Mouse (Mus musculus) lung, embryonic 14.5 days (tissue): ENCODE measurements at regions not wholly inside any gene's neighbourhood (a gene's known extent, or its start where the extent isn't known, plus 50 kb on each side); places are given as distances from the start of the nearest gene placed in this dataset.
"Not testable (repeated sequence)": the region's sequence is repeated elsewhere in the genome, so short reads cannot be mapped to it uniquely, and the experiment has no call there.

Experiments used
- ATAC-seq: fragments of 200-750 bp; cut with Nextera tagmentation; 2 replicates; pipeline ENCODE4 v1.8.0; 2017; ENCODE audit warnings: mild to moderate bottlenecking, moderate TSS enrichment, moderate library complexity; ENCODE audit not compliant: insufficient read depth
- DNase-seq: peaks from one replicate; pipeline ENCODE4 v3.0.0-alpha.2; 2015
- H3K27ac ChIP-seq: fragments of 300-500 bp; sonication (generic); 2 replicates; pipeline ENCODE4 v1.5.1; 2014; ENCODE audit warnings: low read depth, mild to moderate bottlenecking, moderate library complexity
- H3K27me3 ChIP-seq: fragments of 300-500 bp; sonication (generic); 2 replicates; pipeline ENCODE4 v1.6.1; 2014; ENCODE audit warnings: low read length, control low read depth; ENCODE audit not compliant: insufficient read depth
- H3K36me3 ChIP-seq: fragments of 300-500 bp; sonication (generic); 2 replicates; pipeline ENCODE4 v1.6.1; 2014; ENCODE audit warnings: control low read depth; ENCODE audit not compliant: insufficient read depth
- H3K4me1 ChIP-seq: fragments of 300-500 bp; sonication (generic); 2 replicates; pipeline ENCODE4 v1.6.1; 2014; ENCODE audit warnings: antibody characterized with exemption, control low read depth; ENCODE audit not compliant: insufficient read depth
- H3K4me2 ChIP-seq: fragments of 300-500 bp; sonication (generic); 2 replicates; pipeline ENCODE4 v1.6.1; 2014; ENCODE audit warnings: mild to moderate bottlenecking
- H3K4me3 ChIP-seq: fragments of 300-500 bp; sonication (generic); 2 replicates; pipeline ENCODE4 v1.5.1; 2014; ENCODE audit warnings: low read depth, low read length
- H3K9ac ChIP-seq: fragments of 300-500 bp; sonication (generic); 2 replicates; pipeline ENCODE4 v1.6.1; 2014
- H3K9me3 ChIP-seq: fragments of 300-500 bp; sonication (generic); 2 replicates; pipeline ENCODE4 v1.6.1; 2016; ENCODE audit warnings: low read depth, low read length, control low read depth
- CTCF ChIP-seq: IDR thresholded peaks from 2 replicates; pipeline ENCODE4 v1.5.1; 2016; ENCODE audit warnings: antibody characterized with exemption, low read depth
- WGBS: fragments of 180-500 bp; shearing (Covaris S2); extraction: QIAGEN DNeasy Blood & Tissue Kit; methylation state at CpG from one replicate; pipeline ENCODE4 v1.1.7; 2014; 5-methylcytosine and 5-hydroxymethylcytosine counted together

DNA sequence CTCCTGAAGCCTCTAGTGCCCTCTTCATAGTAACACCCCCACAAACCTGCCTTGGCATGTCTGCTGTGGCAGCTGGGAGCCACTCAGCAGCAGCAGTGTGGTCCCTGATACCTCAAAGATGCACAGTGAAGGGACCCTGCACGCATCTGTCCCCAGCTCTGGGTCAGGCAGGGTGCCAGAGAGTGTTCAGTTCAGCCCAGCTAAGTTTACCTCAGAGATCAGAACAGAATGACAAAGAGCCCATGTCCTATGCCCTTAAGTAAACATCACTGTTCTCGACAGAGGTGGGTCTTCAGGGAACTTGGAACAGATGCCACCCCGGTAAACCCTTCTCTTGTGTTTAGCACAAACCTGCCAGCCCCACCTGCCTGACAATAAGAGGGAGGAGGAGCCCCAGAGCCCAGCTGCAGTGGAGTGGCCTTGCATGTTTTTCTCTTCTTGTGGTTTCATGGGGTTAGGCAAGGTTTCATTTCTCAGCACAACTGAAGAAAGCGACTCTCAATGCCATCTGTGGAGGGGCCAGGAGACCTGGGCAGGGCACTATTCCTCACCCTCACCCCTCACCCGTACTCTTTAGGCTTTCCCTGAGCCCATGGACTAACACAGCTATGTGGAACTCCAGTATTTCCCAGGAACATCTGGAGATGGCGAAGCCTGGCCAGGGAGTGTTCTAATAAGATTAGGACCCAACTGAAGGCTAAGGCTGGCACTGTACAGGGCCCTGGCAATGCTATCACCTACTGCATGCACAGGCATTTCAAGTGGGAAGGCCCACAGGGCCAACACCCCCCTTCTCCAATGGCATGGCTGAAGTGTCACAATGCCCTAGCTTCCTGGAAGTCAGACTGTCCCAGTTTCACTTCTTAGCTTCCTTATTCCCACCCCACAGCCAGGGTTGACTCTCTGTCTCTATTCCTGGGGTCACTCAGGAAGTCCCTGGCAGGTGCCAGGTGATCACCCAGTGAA lies 60.6 kb upstream of the Klf13 start:
- ATAC-seq (peak; percentile 28; the same call in 1 of the 2 replicates), DNase-seq (no peak)
- no peak overlapping the region for H3K4me3 ChIP-seq
- no peak overlapping the region for H3K4me2 ChIP-seq
- H3K36me3 ChIP-seq: no peaks in the 10 kb centered on the region
- no peak overlapping the region for H3K9ac ChIP-seq
- no peaks in the 10 kb centered on the region for H3K9me3 ChIP-seq
- WGBS: 41% methylated on average over 6 of the region's 6 CpGs
- no peak for TF ChIP-seq CTCF
- H3K27ac ChIP-seq: no peak overlapping the region
- H3K27me3 ChIP-seq: no peaks in the 10 kb centered on the region
- H3K4me1 ChIP-seq: 0 out of 2 replicates have a peak, but pooled peaks cover 6% of the 10 kb centered on the region

DNA sequence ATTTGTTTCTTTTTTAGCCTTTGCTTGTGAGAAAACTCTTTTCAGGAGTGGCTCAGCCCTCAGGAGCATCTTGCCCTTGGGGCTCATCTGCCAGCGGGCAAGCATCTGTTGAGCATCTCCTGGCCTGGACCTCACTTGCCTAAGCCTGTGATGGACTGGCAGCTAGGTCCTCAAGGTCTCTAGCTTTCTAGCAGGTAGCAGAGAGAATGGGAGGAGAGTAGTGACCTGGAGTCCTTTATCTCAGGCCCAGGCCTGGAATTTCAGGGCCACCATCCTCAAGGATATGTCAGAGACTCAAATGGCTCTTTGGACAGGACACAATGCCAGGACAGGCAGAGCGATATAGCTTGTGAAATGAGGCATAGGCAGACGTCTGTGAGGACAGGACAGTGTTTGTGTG lies 59.3 kb upstream of the Klf13 start:
- no peaks in the 10 kb centered on the region for H3K27me3 ChIP-seq
- no peak overlapping the region for H3K9ac ChIP-seq
- no peak for TF ChIP-seq CTCF
- 72% methylated on average over 3 of the region's 3 CpGs for WGBS
- H3K9me3 ChIP-seq: no peaks in the 10 kb centered on the region
- H3K27ac ChIP-seq: no peak overlapping the region
- H3K4me3 ChIP-seq: no peak overlapping the region
- H3K36me3 ChIP-seq: no peaks in the 10 kb centered on the region
- no peak for ATAC-seq
- 0 out of 2 replicates have a peak, but pooled peaks cover 6% of the 10 kb centered on the region for H3K4me1 ChIP-seq
- no peak for DNase-seq
- no peak overlapping the region for H3K4me2 ChIP-seq

DNA sequence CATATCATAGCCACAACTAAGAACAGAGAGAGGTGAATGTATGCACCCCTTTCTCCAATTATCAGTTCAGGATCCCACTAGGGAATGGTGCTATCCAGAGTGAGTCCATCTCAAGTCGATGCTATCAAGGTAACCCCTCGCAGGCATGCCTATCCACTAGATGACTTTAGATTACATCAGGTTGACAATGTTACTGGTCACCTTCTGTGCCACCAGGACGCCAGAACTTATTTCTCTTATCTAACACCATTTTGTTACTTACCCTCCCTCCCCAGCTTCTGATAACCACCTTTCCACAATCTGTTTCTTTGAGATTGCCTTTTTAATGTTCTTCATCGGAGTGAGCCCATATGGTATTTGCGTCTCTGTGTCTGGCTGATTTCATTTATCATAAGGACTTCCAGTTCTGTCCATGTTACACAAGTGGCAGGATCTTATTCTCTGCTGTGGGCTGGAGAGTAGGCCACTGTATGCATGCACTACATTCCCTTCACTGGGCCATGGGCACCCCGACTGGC lies 57.9 kb upstream of the Klf13 start:
- Histone ChIP-seq H3K36me3 (no peaks in the 10 kb centered on the region), H3K4me2 (no peak overlapping the region), H3K9me3 (no peaks in the 10 kb centered on the region), H3K4me1 (0 out of 2 replicates have a peak, but pooled peaks cover 6% of the 10 kb centered on the region), H3K4me3 (no peak overlapping the region), H3K27me3 (no peaks in the 10 kb centered on the region), H3K27ac (no peak overlapping the region), H3K9ac (no peak overlapping the region)
- TF ChIP-seq CTCF: no peak
- 76% methylated on average over 6 of the region's 6 CpGs for WGBS
- DNase-seq (no peak), ATAC-seq (no peak)

DNA sequence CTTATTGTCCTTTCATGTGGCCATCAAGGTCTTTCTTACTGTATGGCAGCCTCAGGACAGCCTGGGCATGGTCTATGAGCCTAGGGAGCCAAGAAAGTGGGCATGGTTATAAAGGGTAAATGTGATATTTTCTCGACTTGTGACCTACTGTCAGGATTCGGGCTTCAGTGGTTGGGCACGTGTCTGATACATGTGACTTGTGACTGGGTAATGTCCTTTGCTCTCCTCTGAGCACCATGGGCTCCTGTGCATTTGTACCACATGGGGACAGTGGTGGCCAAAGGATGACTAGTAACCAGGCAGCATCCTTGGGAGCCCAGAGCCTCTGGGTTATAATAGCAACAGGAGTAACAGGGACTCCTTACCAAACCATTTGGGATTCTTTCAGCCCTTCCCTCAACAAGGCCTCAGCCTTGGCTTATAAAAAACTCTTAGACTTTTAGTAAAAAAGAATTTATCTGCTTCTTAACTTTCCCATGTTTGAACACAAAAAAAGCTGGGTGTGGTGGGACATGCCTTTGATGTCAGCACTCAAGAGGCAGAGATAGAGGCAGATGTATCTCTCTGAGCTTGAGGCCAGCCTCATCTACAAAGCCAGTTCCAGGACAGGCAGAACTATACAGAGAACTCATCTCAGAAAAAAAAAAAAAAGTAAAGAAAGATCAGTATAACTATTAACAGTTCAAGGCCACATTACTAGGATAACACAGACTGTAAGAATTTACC lies 56.7 kb upstream of the Klf13 start:
- WGBS: 86% methylated on average over 3 of the region's 3 CpGs
- H3K4me2 ChIP-seq: no peak overlapping the region
- H3K9ac ChIP-seq: no peak overlapping the region
- no peaks in the 10 kb centered on the region for H3K36me3 ChIP-seq
- no peak for TF ChIP-seq CTCF
- ATAC-seq (no peak), DNase-seq (no peak)
- H3K27me3 ChIP-seq: no peaks in the 10 kb centered on the region
- H3K9me3 ChIP-seq: no peaks in the 10 kb centered on the region
- no peak overlapping the region for H3K27ac ChIP-seq
- no peak overlapping the region for H3K4me3 ChIP-seq
- H3K4me1 ChIP-seq: 0 out of 2 replicates have a peak, but pooled peaks cover 6% of the 10 kb centered on the region

DNA sequence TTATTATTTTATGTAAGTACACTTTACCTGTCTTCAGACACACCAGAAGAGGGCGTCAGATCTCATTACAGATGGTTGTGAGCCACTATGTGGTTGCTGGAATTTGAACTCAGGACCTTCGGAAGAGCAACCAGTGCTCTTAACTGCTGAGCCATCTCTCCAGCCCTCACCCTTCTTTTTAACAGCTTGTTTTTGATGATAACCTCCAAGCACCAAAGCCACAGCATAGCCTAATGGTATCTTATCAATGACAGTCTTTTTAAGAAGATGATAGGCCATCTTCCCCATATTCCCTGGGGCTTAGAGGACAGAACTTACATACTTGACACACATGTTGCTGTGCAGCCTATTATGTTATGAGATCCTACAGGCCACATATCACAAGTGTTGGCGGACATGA lies 56.1 kb upstream of the Klf13 start:
- 68% methylated on average over 3 of the region's 3 CpGs for WGBS
- not testable (repeated sequence) for H3K4me2 ChIP-seq, H3K27ac ChIP-seq, H3K4me1 ChIP-seq, H3K9ac ChIP-seq, H3K4me3 ChIP-seq, ATAC-seq, H3K9me3 ChIP-seq, H3K36me3 ChIP-seq, DNase-seq, H3K27me3 ChIP-seq

DNA sequence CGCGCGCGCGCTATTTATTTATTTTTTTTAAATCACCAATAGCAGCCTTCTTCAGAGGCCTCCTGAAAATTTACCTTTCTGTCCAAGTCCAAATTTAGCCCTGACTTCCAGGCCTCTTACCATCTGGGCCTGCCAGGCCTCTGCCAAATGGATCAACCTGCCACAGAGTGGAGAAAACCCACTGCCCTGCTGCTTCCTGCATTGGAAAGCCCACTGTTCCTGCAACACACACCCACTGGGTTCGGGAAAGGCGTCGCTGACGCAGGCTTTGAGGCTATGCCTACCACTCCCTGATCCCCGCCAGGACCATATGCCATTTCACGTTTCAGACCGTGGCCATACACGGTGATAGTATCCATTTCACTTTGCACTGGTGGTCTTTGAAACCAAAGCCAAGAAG lies 53.4 kb upstream of the Klf13 start:
- Histone ChIP-seq H3K27ac (no peak overlapping the region), H3K4me3 (no peak overlapping the region), H3K9me3 (no peaks in the 10 kb centered on the region), H3K4me1 (no peaks in the 10 kb centered on the region), H3K36me3 (no peaks in the 10 kb centered on the region), H3K9ac (no peak overlapping the region), H3K27me3 (no peaks in the 10 kb centered on the region), H3K4me2 (no peak overlapping the region)
- ATAC-seq: no peak
- DNase-seq: no peak
- 91% methylated on average over 13 of the region's 13 CpGs for WGBS
- TF ChIP-seq CTCF: no peak
